Mouse (Mus musculus) ZHBTc4 (cell line): ENCODE data around the gene Vmn1r26.
A peak's percentile ranks its signal among the peaks of the same experiment; 100 is the strongest.
"Not testable (repeated sequence)": the region's sequence is repeated elsewhere in the genome, so short reads cannot be mapped to it uniquely, and the experiment has no call there.

Experiments
- DNase-seq: peaks from one replicate; pipeline ENCODE4 v3.0.0-alpha.2; 2011; ENCODE audit warnings: low read depth, low spot score

Vmn1r26 gene

GRCm38 (mm10) chr6:58015059-58015458 is at the start of gene Vmn1r26:
Gene Vmn1r26 (minus strand): TSS chr6:58015159.
- DNase-seq, result no peak

GRCm38 (mm10) chr6:58044025-58044424 is 29.1 kb upstream of the Vmn1r26 start:
- no peak for DNase-seq

GRCm38 (mm10) chr6:58017478-58017877 is 2.5 kb upstream of the Vmn1r26 start:
- peak; percentile 1 for DNase-seq

GRCm38 (mm10) chr6:57980710-57981109 is 34.2 kb downstream of the Vmn1r26 start, which contains the start of gene Vmn1r25:
Gene Vmn1r25 (minus strand): TSS chr6:57980810.
- no peak for DNase-seq

- DNase-seq, result not testable (repeated sequence)
These were observed 53.6 kb downstream of the Vmn1r26 start, which contains the start of gene Vmn1r24 for GRCm38 (mm10) chr6:57961403-57961802. Gene Vmn1r24 (minus strand): TSS chr6:57961503.
